In genomic region chr1:187282804-187283203, GRCm38 (mm10) we compare ENCODE assay signal across 10 mouse cellular contexts.
A peak's percentile ranks its signal among the peaks of the same experiment; 100 is the strongest.
DNase-seq lines count a peak whose midpoint lies in the region; ATAC-seq lines count a peak whose summit lies in the region.
"Had no signal": no experiment of that assay in that cellular context is flagged by ENCODE, and none has a peak within 500 bp of the region (broad histone marks: within the 10 kb centered on the region; RNA-seq: fewer than 3 reads in every experiment).

No protein-coding gene starts in this region.

- intact Hi-C loops in left cerebral cortex, postnatal 4 days (cut with DNase I), result no loop called here
- intact Hi-C loops in gastrocnemius, postnatal 14 days (cut with DNase I; ENCODE audit: low total_unique reads), result no loop called here

- WGBS in heart, embryonic 13.5 days, result 33% methylated on average over 6 of the region's 6 CpGs

- H3K27ac ChIP-seq in heart, embryonic 13.5 days (replicated peaks), result 0 out of 2 replicates have a peak overlapping the region, but pooled peaks have one; percentile 10
- H3K27ac ChIP-seq: embryonic facial prominence, embryonic 15.5 days had no signal

- DNase-seq in cerebellum, postnatal 10 days, result peak; percentile 41 to 46
- DNase-seq in cerebellum, postnatal 25 days, result no peak
- peak; percentile 28 for DNase-seq in left cerebral cortex, postnatal 4 days
- no peak for DNase-seq in left cerebral cortex, adult 11 months (ENCODE audit: low spot score)
- DNase-seq in lung, postnatal 14 days, result peak; percentile 20
- DNase-seq in spleen, postnatal 36 days (ENCODE audit: low spot score in 2 of 2), result no peak
- DNase-seq in gastrocnemius, postnatal 14 days, result no peak
- DNase-seq: right cerebral cortex, postnatal 4 days had no signal

- H3K4me1 ChIP-seq in heart, embryonic 13.5 days, result peaks cover 17% of the 10 kb centered on the region
- H3K4me1 ChIP-seq: embryonic facial prominence, embryonic 15.5 days had no signal

- H3K9me3 ChIP-seq in heart, embryonic 13.5 days, result no peaks in the 10 kb centered on the region
- H3K9me3 ChIP-seq: embryonic facial prominence, embryonic 15.5 days had no signal

- H3K4me3 ChIP-seq in heart, embryonic 13.5 days, result no peak overlapping the region
- H3K4me3 ChIP-seq: embryonic facial prominence, embryonic 15.5 days had no signal

- H3K27me3 ChIP-seq in heart, embryonic 13.5 days (replicated peaks), result no peaks in the 10 kb centered on the region
- H3K27me3 ChIP-seq: embryonic facial prominence, embryonic 15.5 days had no signal

- ATAC-seq in heart, embryonic 13.5 days (ENCODE audit: extremely low read depth, insufficient number of reproducible peaks, low FRiP score, low TSS enrichment), result no peak

- no peaks in the 10 kb centered on the region for H3K36me3 ChIP-seq in heart, embryonic 13.5 days
- H3K36me3 ChIP-seq: embryonic facial prominence, embryonic 15.5 days had no signal

- peak overlapping the region; percentile 15; the same call in 1 of the 2 replicates for H3K9ac ChIP-seq in heart, embryonic 13.5 days
- H3K9ac ChIP-seq: embryonic facial prominence, embryonic 15.5 days had no signal

- H3K4me2 ChIP-seq in heart, embryonic 13.5 days, result no peak overlapping the region
- H3K4me2 ChIP-seq: embryonic facial prominence, embryonic 15.5 days had no signal

Comparison
In these comparisons a context has a peak if more than half of its experiments do, and no peak if none do; other contexts are left out.
1. DNase-seq: peak in cerebellum, postnatal 10 days (2 of 2), left cerebral cortex, postnatal 4 days (single experiment) and lung, postnatal 14 days (single experiment); none in cerebellum, postnatal 25 days (0 of 2), left cerebral cortex, adult 11 months (single experiment), spleen, postnatal 36 days (0 of 2) and gastrocnemius, postnatal 14 days (single experiment).